Mouse (Mus musculus) embryonic facial prominence, embryonic 11.5 days (tissue): ENCODE data around the gene Igfbp4. TPM values are rescaled to one million over a fixed set of nuclear protein-coding genes. Genes with fewer than 3 reads are reported as not detected.
A peak's percentile ranks its signal among the peaks of the same experiment; 100 is the strongest.

Experiments used
- ATAC-seq: fragments of 200-750 bp; cut with Nextera tagmentation; replicated peaks from 2 replicates; pipeline ENCODE4 v1.8.0; 2017; ENCODE audit warnings: low read depth; ENCODE audit not compliant: insufficient number of reproducible peaks, low FRiP score, low TSS enrichment
- DNase-seq: peaks from one replicate; pipeline ENCODE4 v3.0.0-alpha.2; 2015; ENCODE audit warnings: low spot score
- H3K27ac ChIP-seq: fragments of 300-500 bp; sonication (generic); replicated peaks from 2 replicates; pipeline ENCODE4 v1.5.1; 2014; ENCODE audit warnings: mild to moderate bottlenecking, low read depth, low read length, control low read depth
- H3K27me3 ChIP-seq: fragments of 300-500 bp; sonication (generic); 2 replicates; pipeline ENCODE4 v1.6.1; 2014; ENCODE audit warnings: mild to moderate bottlenecking, low read length, moderate library complexity, mixed read lengths; ENCODE audit not compliant: control insufficient read depth, insufficient read depth
- H3K36me3 ChIP-seq: fragments of 300-500 bp; sonication (generic); replicated peaks from 2 replicates; pipeline ENCODE4 v1.6.1; 2014; ENCODE audit warnings: low read depth, mild to moderate bottlenecking, low read length, moderate library complexity, mixed read lengths; ENCODE audit not compliant: control insufficient read depth, insufficient read depth
- H3K4me1 ChIP-seq: fragments of 300-500 bp; sonication (generic); 2 replicates; pipeline ENCODE4 v1.6.1; 2014; ENCODE audit warnings: low read length, mixed read lengths; ENCODE audit not compliant: control insufficient read depth, insufficient read depth
- H3K4me2 ChIP-seq: fragments of 300-500 bp; sonication (generic); 2 replicates; pipeline ENCODE4 v1.6.1; 2014; ENCODE audit warnings: low read depth, mild to moderate bottlenecking, control low read depth, low read length, moderate library complexity
- H3K4me3 ChIP-seq: fragments of 300-500 bp; sonication (generic); 2 replicates; pipeline ENCODE4 v1.5.1; 2014; ENCODE audit warnings: low read depth, low read length, control low read depth
- H3K9ac ChIP-seq: fragments of 300-500 bp; sonication (generic); replicated peaks from 2 replicates; pipeline ENCODE4 v1.6.1; 2014; ENCODE audit warnings: mild to moderate bottlenecking, control low read depth, low read length
- H3K9me3 ChIP-seq: fragments of 300-500 bp; sonication (generic); replicated peaks from 2 replicates; pipeline ENCODE4 v1.6.1; 2016; ENCODE audit warnings: mild to moderate bottlenecking, low read length, inconsistent platforms, mixed read lengths; ENCODE audit not compliant: control insufficient read depth
- WGBS: fragments of 180-500 bp; shearing (Covaris S2); extraction: QIAGEN DNeasy Blood & Tissue Kit; methylation state at CpG from one replicate; pipeline ENCODE4 v1.1.7; 2014; 5-methylcytosine and 5-hydroxymethylcytosine counted together
- polyA plus RNA-seq: library from polyadenylated mRNA; unstranded; fragments of >200 nt; fragmentation: Nextera tagmentation; extraction: Ambion mirVana; gene quantifications from 2 replicates; pipeline ENCODE4 v1.2.1, GENCODE M21; 2014

Igfbp4 gene
- polyA plus RNA-seq, 1 experiment from 2014 or later, result 477 TPM

GRCm38 (mm10) chr11:99073781-99074180 lies 32.7 kb downstream of the Igfbp4 start:
- H3K4me3 ChIP-seq, result no peak overlapping the region
- no peak for DNase-seq
- H3K36me3 ChIP-seq, result no peaks in the 10 kb centered on the region
- peak overlapping the region; percentile 43; the same call in 1 of the 2 replicates for H3K27ac ChIP-seq
- H3K9ac ChIP-seq, result no peak overlapping the region
- no peak overlapping the region for H3K4me2 ChIP-seq
- 51% methylated on average over 5 of the region's 5 CpGs for WGBS
- H3K4me1 ChIP-seq, result peaks cover 18% of the 10 kb centered on the region
- no peak for ATAC-seq
- no peaks in the 10 kb centered on the region for H3K9me3 ChIP-seq
- no peaks in the 10 kb centered on the region for H3K27me3 ChIP-seq

GRCm38 (mm10) chr11:99076744-99077319 lies 35.8 kb downstream of the Igfbp4 start:
- Histone ChIP-seq H3K27ac (no peak overlapping the region), H3K9me3 (no peaks in the 10 kb centered on the region), H3K4me2 (no peak overlapping the region), H3K27me3 (no peaks in the 10 kb centered on the region), H3K36me3 (no peaks in the 10 kb centered on the region), H3K4me3 (no peak overlapping the region), H3K9ac (no peak overlapping the region), H3K4me1 (peaks cover 18% of the 10 kb centered on the region)
- DNase-seq (no peak), ATAC-seq (no peak)
- 71% methylated on average over 5 of the region's 5 CpGs for WGBS

GRCm38 (mm10) chr11:99077869-99078268 lies 36.8 kb downstream of the Igfbp4 start:
- no peak overlapping the region for H3K9ac ChIP-seq
- H3K4me2 ChIP-seq, result no peak overlapping the region
- H3K4me1 ChIP-seq, result peaks cover 13% of the 10 kb centered on the region
- no peaks in the 10 kb centered on the region for H3K36me3 ChIP-seq
- WGBS, result 67% methylated on average over 8 of the region's 8 CpGs
- H3K27me3 ChIP-seq, result no peaks in the 10 kb centered on the region
- no peak overlapping the region for H3K27ac ChIP-seq
- ATAC-seq (no peak), DNase-seq (peak; percentile 57)
- no peak overlapping the region for H3K4me3 ChIP-seq
- H3K9me3 ChIP-seq, result no peaks in the 10 kb centered on the region

- ATAC-seq (no peak), DNase-seq (no peak)
- no peak overlapping the region for H3K27ac ChIP-seq
- no peaks in the 10 kb centered on the region for H3K9me3 ChIP-seq
- H3K27me3 ChIP-seq, result no peaks in the 10 kb centered on the region
- no peak overlapping the region for H3K4me3 ChIP-seq
- no peak overlapping the region for H3K4me2 ChIP-seq
- H3K4me1 ChIP-seq, result peaks cover 8% of the 10 kb centered on the region
- H3K9ac ChIP-seq, result no peak overlapping the region
- H3K36me3 ChIP-seq, result no peaks in the 10 kb centered on the region
- 84% methylated on average over 9 of the region's 9 CpGs for WGBS
Observed at GRCm38 (mm10) chr11:99080902-99081543, 40.0 kb downstream of the Igfbp4 start.

GRCm38 (mm10) chr11:99081566-99081965 lies 40.5 kb downstream of the Igfbp4 start:
- no peak overlapping the region for H3K27ac ChIP-seq
- 66% methylated on average over 3 of the region's 3 CpGs for WGBS

GRCm38 (mm10) chr11:99082098-99082497 lies 41.1 kb downstream of the Igfbp4 start:
- ATAC-seq (0 out of 2 replicates have a peak, but pooled peaks have one; percentile 40), DNase-seq (no peak)
- H3K36me3 ChIP-seq, result no peaks in the 10 kb centered on the region
- no peak overlapping the region for H3K4me3 ChIP-seq
- peaks cover 8% of the 10 kb centered on the region for H3K4me1 ChIP-seq
- 64% methylated on average over 8 of the region's 8 CpGs for whole genome bisulfite sequencing
- no peaks in the 10 kb centered on the region for H3K9me3 ChIP-seq
- H3K9ac ChIP-seq, result no peak overlapping the region
- no peaks in the 10 kb centered on the region for H3K27me3 ChIP-seq
- H3K4me2 ChIP-seq, result no peak overlapping the region
- no peak overlapping the region for H3K27ac ChIP-seq

More at GRCm38 (mm10) chr11:99081566-99081965, 40.5 kb downstream of the Igfbp4 start:
- no peak overlapping the region for H3K4me3 ChIP-seq
- H3K4me1 ChIP-seq, result peaks cover 8% of the 10 kb centered on the region
- H3K4me2 ChIP-seq, result no peak overlapping the region
- ATAC-seq, result no peak
- H3K9ac ChIP-seq, result no peak overlapping the region
- no peak for DNase-seq
- no peaks in the 10 kb centered on the region for H3K36me3 ChIP-seq
- H3K27me3 ChIP-seq, result no peaks in the 10 kb centered on the region
- H3K9me3 ChIP-seq, result no peaks in the 10 kb centered on the region

- ATAC-seq, result no peak
- Histone ChIP-seq H3K4me1 (peaks cover 4% of the 10 kb centered on the region), H3K9ac (no peak overlapping the region), H3K36me3 (no peaks in the 10 kb centered on the region), H3K4me3 (no peak overlapping the region), H3K9me3 (no peaks in the 10 kb centered on the region), H3K4me2 (no peak overlapping the region), H3K27me3 (no peaks in the 10 kb centered on the region), H3K27ac (no peak overlapping the region)
- DNase-seq, result no peak
- 88% methylated on average over 8 of the region's 8 CpGs for WGBS
Observed at GRCm38 (mm10) chr11:99083516-99083915, 42.5 kb downstream of the Igfbp4 start.

- ATAC-seq (no peak), DNase-seq (no peak)
- no peaks in the 10 kb centered on the region for H3K27me3 ChIP-seq
- H3K27ac ChIP-seq, result no peak overlapping the region
- H3K4me2 ChIP-seq, result no peak overlapping the region
- H3K4me1 ChIP-seq, result peaks cover 3% of the 10 kb centered on the region; the same call in 1 of the 2 replicates
- H3K4me3 ChIP-seq, result no peak overlapping the region
- no peaks in the 10 kb centered on the region for H3K9me3 ChIP-seq
- no peak overlapping the region for H3K9ac ChIP-seq
- WGBS, result 53% methylated on average over 9 of the region's 9 CpGs
- no peaks in the 10 kb centered on the region for H3K36me3 ChIP-seq
Observed at GRCm38 (mm10) chr11:99084366-99084765, 43.3 kb downstream of the Igfbp4 start.
